ENCODE assay signal across 9 mouse cellular contexts in the genomic region with DNA sequence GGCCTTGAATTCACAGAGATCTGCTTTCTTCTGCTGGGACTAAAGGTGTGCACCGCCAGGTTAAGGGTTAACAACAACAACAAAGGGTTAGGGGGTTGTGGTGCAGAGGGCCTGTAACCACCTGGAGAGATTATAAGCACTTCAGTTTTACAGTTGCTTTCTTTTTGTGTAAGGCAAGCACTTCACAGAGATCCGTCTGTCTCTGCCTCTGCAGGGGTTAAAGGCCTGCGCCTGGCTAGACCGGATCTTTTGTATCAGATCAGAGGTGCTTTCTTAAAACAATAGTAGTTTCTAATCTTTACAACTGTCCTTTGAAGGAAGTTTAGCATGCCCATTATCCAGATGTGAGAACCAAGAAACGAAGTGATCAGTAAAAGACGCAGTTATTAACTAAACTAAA. TPM values are rescaled to one million over a fixed set of nuclear protein-coding genes. Genes with fewer than 3 reads are reported as not detected.
DNase-seq lines count a peak whose midpoint lies in the region; ATAC-seq lines count a peak whose summit lies in the region.
"Had no signal": no experiment of that assay in that cellular context is flagged by ENCODE, and none has a peak within 500 bp of the region (broad histone marks: within the 10 kb centered on the region; RNA-seq: fewer than 3 reads in every experiment).

No protein-coding gene starts in this region.

- H3K4me1 ChIP-seq in neural tube, embryonic 11.5 days (ENCODE audit: control insufficient read depth, insufficient read depth, low read length), result no peaks in the 10 kb centered on the region
- H3K4me1 ChIP-seq in erythroblast, embryonic 14.5 days (ENCODE audit: control insufficient read depth), result peaks cover 32% of the 10 kb centered on the region
- H3K4me1 ChIP-seq in liver, embryonic 12.5 days, result peaks cover 26% of the 10 kb centered on the region

- H3K4me2 ChIP-seq in neural tube, embryonic 11.5 days (ENCODE audit: low read depth), result peak overlapping the region; percentile 28; the same call in 1 of the 2 replicates
- H3K4me2 ChIP-seq in liver, embryonic 12.5 days, result peak overlapping the region; percentile 60

- H3K27ac ChIP-seq in neural tube, embryonic 11.5 days (ENCODE audit: low read depth, low read length), result 0 out of 2 replicates have a peak overlapping the region, but pooled peaks have one; percentile 34
- H3K27ac ChIP-seq in liver, embryonic 12.5 days, result peak overlapping the region; percentile 86

- no peaks in the 10 kb centered on the region for H3K9me3 ChIP-seq in neural tube, embryonic 11.5 days (ENCODE audit: control insufficient read depth, low read length)
- no peaks in the 10 kb centered on the region; the same call in 1 of the 2 replicates for H3K9me3 ChIP-seq in erythroblast, embryonic 14.5 days (ENCODE audit: control insufficient read depth, low read length)
- no peaks in the 10 kb centered on the region for H3K9me3 ChIP-seq in liver, embryonic 12.5 days (replicated peaks)

- 21% methylated on average over 6 of the region's 6 CpGs for WGBS in neural tube, embryonic 11.5 days
- 31% methylated on average over 6 of the region's 6 CpGs for WGBS in liver, embryonic 12.5 days (ENCODE audit: insufficient replicate concordance)

- H3K4me3 ChIP-seq in neural tube, embryonic 11.5 days (ENCODE audit: low read depth, low read length), result no peak overlapping the region; the same call in 1 of the 2 replicates
- peak overlapping the region; percentile 90 for H3K4me3 ChIP-seq in erythroblast, embryonic 14.5 days (replicated peaks)
- H3K4me3 ChIP-seq in liver, embryonic 12.5 days, result peak overlapping the region; percentile 67

- H3K27me3 ChIP-seq in neural tube, embryonic 11.5 days (ENCODE audit: control insufficient read depth, insufficient read depth, low read length), result no peaks in the 10 kb centered on the region
- H3K27me3 ChIP-seq in erythroblast, embryonic 14.5 days (ENCODE audit: control insufficient read depth), result peaks cover 2% of the 10 kb centered on the region
- peaks cover 23% of the 10 kb centered on the region for H3K27me3 ChIP-seq in liver, embryonic 12.5 days (replicated peaks)

- peak; percentile 13; the same call in 1 of the 2 replicates for ATAC-seq in neural tube, embryonic 11.5 days (ENCODE audit: insufficient read depth, low FRiP score, low TSS enrichment)
- no peak for ATAC-seq in liver, embryonic 12.5 days

- DNase-seq in neural tube, embryonic 11.5 days (ENCODE audit: low spot score), result no peak
- DNase-seq in neural tube, embryonic 10.5 days (ENCODE audit: extremely low spot score, low spot score), result no peak
- peak; percentile 35 for DNase-seq in thymus, postnatal 25 days
- no peak for DNase-seq in cerebellum, adult 18-20 months
- no peak for DNase-seq in testis, postnatal 14 days (ENCODE audit: low spot score)
- DNase-seq in kidney, adult 8-10 months, result no peak

- no peaks in the 10 kb centered on the region for H3K36me3 ChIP-seq in neural tube, embryonic 11.5 days (ENCODE audit: control insufficient read depth, insufficient read depth, low read length)
- peaks cover 36% of the 10 kb centered on the region for H3K36me3 ChIP-seq in erythroblast, embryonic 14.5 days (ENCODE audit: control insufficient read depth)
- H3K36me3 ChIP-seq in liver, embryonic 12.5 days, result peaks cover 29% of the 10 kb centered on the region

- no peak overlapping the region; the same call in 1 of the 2 replicates for H3K9ac ChIP-seq in neural tube, embryonic 11.5 days (ENCODE audit: low read length)
- peak overlapping the region; percentile 68 for H3K9ac ChIP-seq in liver, embryonic 12.5 days

RNA-seq across cellular contexts. Expression of a gene that starts 0.4 kb away (rescaled TPM):
- 37.1 and 41.2 TPM in 2 replicates for polyA plus RNA-seq in neural tube, embryonic 11.5 days (2014; fragmentation: Nextera tagmentation; extraction: Ambion mirVana)
- 27.4 and 30.3 TPM in 2 replicates for polyA plus RNA-seq in erythroblast, embryonic 14.5 days (2012)
- 24.8 and 28.5 TPM in 2 replicates for polyA plus RNA-seq in liver, embryonic 12.5 days (2016; fragmentation: Nextera tagmentation; extraction: Ambion mirVana)

RNA-seq across cellular contexts. Expression of a gene that starts 4.6 kb away (rescaled TPM):
- not detected in 2 replicates for polyA plus RNA-seq in neural tube, embryonic 11.5 days (2014; fragmentation: Nextera tagmentation; extraction: Ambion mirVana)
- not detected in 2 replicates for polyA plus RNA-seq in erythroblast, embryonic 14.5 days (2012)
- polyA plus RNA-seq in liver, embryonic 12.5 days (2016; fragmentation: Nextera tagmentation; extraction: Ambion mirVana), result not detected in 2 replicates
- polyA plus RNA-seq: gonadal fat pad, adult 2 months had no signal

RNA-seq across cellular contexts. Expression of a gene that starts 5.4 kb away (rescaled TPM):
- 4.2 and 4.4 TPM in 2 replicates for polyA plus RNA-seq in neural tube, embryonic 11.5 days (2014; fragmentation: Nextera tagmentation; extraction: Ambion mirVana)
- 0.19 and 0.46 TPM in 2 replicates for polyA plus RNA-seq in erythroblast, embryonic 14.5 days (2012)
- polyA plus RNA-seq in liver, embryonic 12.5 days (2016; fragmentation: Nextera tagmentation; extraction: Ambion mirVana), result 11.9 and 12.2 TPM in 2 replicates

RNA-seq across cellular contexts. Expression of a gene that starts 9.6 kb away (rescaled TPM):
- not detected in 2 replicates for polyA plus RNA-seq in neural tube, embryonic 11.5 days (2014; fragmentation: Nextera tagmentation; extraction: Ambion mirVana)
- not detected in 2 replicates for polyA plus RNA-seq in erythroblast, embryonic 14.5 days (2012)
- polyA plus RNA-seq in liver, embryonic 12.5 days (2016; fragmentation: Nextera tagmentation; extraction: Ambion mirVana), result not detected in 2 replicates

RNA-seq across cellular contexts. Expression of a gene that starts 19.1 kb away (rescaled TPM):
- 2.7 and 2.9 TPM in 2 replicates for polyA plus RNA-seq in neural tube, embryonic 11.5 days (2014; fragmentation: Nextera tagmentation; extraction: Ambion mirVana)
- polyA plus RNA-seq in erythroblast, embryonic 14.5 days (2012), result 12.1 and 14.7 TPM in 2 replicates
- polyA plus RNA-seq in liver, embryonic 12.5 days (2016; fragmentation: Nextera tagmentation; extraction: Ambion mirVana), result 1.2 and 1.4 TPM in 2 replicates
